Mouse (Mus musculus) gastrocnemius, postnatal 14 days (tissue): ENCODE results near the gene Enpp3. TPM values are rescaled to one million over a fixed set of nuclear protein-coding genes. Genes with fewer than 3 reads are reported as not detected.

Experiments used
- total RNA-seq, 2 experiments: library from RNA; stranded (reverse); gene quantifications; 2 replicates each; pipeline ENCODE4 v1.2.3; 2021

Gene Enpp3
- total RNA-seq, 2 experiments from 2014 or later, result 5.5 to 7.5 TPM

Other genes starting within 250 kb of the Enpp3 start
- 10 to 100 TPM; 20.2 to 57.0 TPM for gene Ccn2, start 247.4 kb downstream of the Enpp3 start, total RNA-seq
- gene Enpp1, start 130.7 kb downstream of the Enpp3 start, total RNA-seq, result 1 to 10 TPM; 5.9 to 6.4 TPM
- 1 to 10 TPM; 7.4 to 8.4 TPM for gene Med23, start 27.2 kb upstream of the Enpp3 start, total RNA-seq
- under 1 TPM in 1 of 2 experiments, not detected in 1; 0.23 TPM for gene Arg1, start 84.7 kb upstream of the Enpp3 start, total RNA-seq